Mouse (Mus musculus): Measurements from ENCODE around the gene Arhgef25. TPM values are rescaled to one million over a fixed set of nuclear protein-coding genes. Genes with fewer than 3 reads are reported as not detected.
A peak's percentile ranks its signal among the peaks of the same experiment; 100 is the strongest.
"Not testable (repeated sequence)": the region's sequence is repeated elsewhere in the genome, so short reads cannot be mapped to it uniquely, and the experiment has no call there.

Gene Arhgef25
- polyA plus RNA-seq, 1 experiment from 2014 or later: 24.8 TPM

DNA sequence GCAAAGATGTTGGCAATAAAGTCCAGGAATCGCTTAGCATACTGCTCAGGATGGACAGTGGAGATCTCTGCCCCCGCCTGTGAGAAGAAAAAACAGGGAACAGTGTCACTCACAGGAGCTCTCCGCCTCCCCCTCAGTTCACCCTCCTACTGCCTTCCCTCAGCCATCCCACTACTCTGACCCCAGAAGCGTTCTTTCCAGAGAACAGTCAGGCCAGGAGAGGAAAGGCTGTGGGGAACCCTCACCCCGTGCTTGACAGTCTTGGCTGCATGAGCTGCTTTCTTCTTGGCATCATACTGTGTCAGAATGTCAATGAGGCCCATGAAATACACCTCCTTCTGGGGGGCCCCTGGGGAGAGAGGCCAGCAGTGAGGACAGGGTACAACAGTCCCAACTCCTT, 9.2 kb upstream of the Arhgef25 start:
- DNase-seq (ENCODE audit: low spot score): no peak
- WGBS: 70% methylated on average over 5 of the region's 5 CpGs

DNA sequence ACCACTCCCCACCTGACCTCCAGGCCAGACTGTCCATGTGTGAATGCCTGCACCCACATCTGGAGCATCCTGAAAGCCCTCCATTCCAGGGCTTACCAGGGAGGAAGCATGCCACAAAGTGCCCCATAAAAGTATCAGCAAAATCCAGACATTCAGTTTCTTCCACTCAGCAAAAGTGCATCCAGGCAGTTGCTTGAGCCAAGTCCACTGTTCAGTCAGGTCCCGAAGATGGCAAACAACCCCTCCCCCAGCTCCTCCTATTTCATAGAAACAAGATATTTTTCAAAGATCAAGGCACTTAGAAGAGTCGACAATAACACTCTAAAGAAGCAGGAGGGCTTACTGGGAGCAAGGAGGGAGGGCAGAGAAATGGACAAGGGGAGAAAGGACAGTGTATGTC, 8.6 kb upstream of the Arhgef25 start:
- Histone ChIP-seq H3K4me1 (peaks cover 40% of the 10 kb centered on the region), H3K27ac (replicated peaks) (no peak overlapping the region), H3K4me3 (no peak overlapping the region), H3K9me3 (replicated peaks) (no peaks in the 10 kb centered on the region), H3K27me3 (ENCODE audit: low read depth, poor library complexity, severe bottlenecking) (no peaks in the 10 kb centered on the region), H3K36me3 (peaks cover 63% of the 10 kb centered on the region)
- DNase-seq (ENCODE audit: low spot score): no peak
- 77% methylated on average over 2 of the region's 2 CpGs for WGBS

More for the DNA sequence above, 9.2 kb upstream of the Arhgef25 start:
- no peak overlapping the region for H3K4me3 ChIP-seq
- no peak overlapping the region for H3K27ac ChIP-seq (replicated peaks)
- H3K4me1 ChIP-seq: peaks cover 38% of the 10 kb centered on the region
- no peaks in the 10 kb centered on the region for H3K9me3 ChIP-seq (replicated peaks)
- H3K27me3 ChIP-seq (ENCODE audit: low read depth, poor library complexity, severe bottlenecking): no peaks in the 10 kb centered on the region
- peaks cover 66% of the 10 kb centered on the region for H3K36me3 ChIP-seq

DNA sequence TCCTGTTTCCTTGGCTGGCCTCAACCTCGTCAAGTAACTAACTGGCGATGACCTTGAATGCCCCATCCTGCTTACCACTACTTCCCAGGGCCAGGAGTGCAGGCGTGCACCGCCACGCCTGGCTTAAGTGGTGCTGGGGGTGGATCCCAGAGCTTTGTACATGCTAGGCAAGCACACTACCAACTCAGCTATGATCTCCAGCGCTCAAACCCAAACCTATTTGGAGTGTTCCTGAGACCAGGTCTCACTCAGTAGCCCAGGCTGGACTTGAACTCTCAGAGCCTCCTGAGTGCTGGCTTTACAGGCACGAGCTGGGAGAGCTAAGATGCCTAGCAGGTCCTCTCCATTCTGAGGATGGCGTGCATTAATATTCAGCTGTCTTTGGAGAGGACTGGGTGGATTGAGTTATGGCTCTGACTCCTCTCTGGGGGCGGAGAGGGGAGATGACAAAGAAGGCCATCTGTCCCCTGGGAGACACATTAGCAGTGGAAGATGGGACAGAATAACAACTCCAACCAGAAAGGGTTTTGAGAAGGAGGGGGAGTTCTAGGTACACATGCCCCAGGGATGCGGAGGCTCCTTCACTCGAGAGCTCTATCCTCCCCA, 7.7 kb upstream of the Arhgef25 start:
- Histone ChIP-seq H3K27ac (replicated peaks) (0 out of 2 replicates have a peak overlapping the region, but pooled peaks have one; percentile 5), H3K4me3 (peak overlapping the region; percentile 18; the same call in 1 of the 2 replicates), H3K27me3 (ENCODE audit: low read depth, poor library complexity, severe bottlenecking) (no peaks in the 10 kb centered on the region), H3K4me1 (peaks cover 49% of the 10 kb centered on the region), H3K36me3 (peaks cover 63% of the 10 kb centered on the region), H3K9me3 (replicated peaks) (no peaks in the 10 kb centered on the region)
- WGBS: 92% methylated on average over 11 of the region's 11 CpGs
- no peak for DNase-seq (ENCODE audit: low spot score)

DNA sequence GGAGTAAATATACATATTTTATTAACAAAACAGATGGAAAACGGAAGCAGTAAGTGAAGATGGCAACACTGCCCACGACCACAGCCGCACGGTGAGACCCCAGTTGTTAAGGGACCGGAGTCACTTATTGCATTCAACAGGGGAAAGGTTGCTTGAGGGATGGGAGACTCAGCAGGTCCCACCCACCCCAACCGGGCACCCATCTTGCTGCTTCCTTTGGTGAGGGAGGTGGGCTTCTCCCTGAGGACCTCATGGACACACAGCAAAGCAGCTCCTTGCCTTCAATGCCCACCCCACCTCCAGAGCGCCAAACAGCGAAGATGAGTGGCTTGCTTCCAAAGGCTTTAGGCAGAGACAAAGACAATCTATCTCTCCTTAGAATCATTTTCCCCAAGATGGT, 7.2 kb upstream of the Arhgef25 start:
- Histone ChIP-seq H3K27ac (replicated peaks) (no peak overlapping the region), H3K36me3 (peaks cover 63% of the 10 kb centered on the region), H3K27me3 (ENCODE audit: low read depth, poor library complexity, severe bottlenecking) (no peaks in the 10 kb centered on the region), H3K4me1 (peaks cover 53% of the 10 kb centered on the region), H3K9me3 (replicated peaks) (no peaks in the 10 kb centered on the region), H3K4me3 (peak overlapping the region; percentile 97; the same call in 1 of the 2 replicates)
- no peak for DNase-seq (ENCODE audit: low spot score)
- 91% methylated on average over 8 of the region's 8 CpGs for WGBS

DNA sequence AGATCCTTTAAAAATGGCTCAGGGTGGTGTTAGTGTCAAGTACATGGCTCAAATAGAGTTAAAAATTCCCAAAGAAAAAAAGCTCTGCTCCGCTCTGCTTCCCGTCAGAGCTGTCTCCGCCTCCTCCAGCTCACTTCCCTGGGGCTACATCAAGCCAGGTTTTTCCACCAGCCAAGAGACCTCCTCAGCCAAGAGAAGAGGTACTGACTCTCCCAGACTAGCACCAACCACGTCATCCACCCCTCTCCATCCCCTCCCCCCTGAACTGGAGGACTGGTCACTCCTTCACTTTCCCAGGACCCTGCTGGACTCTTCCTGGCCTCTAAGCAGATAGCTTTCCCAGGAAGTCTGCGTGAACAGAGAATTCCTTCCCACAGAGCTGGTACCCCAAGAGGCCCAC, 6.5 kb upstream of the Arhgef25 start:
- 9% methylated on average over 5 of the region's 5 CpGs for WGBS
- Histone ChIP-seq H3K27ac (replicated peaks) (peak overlapping the region; percentile 98), H3K4me3 (peak overlapping the region; percentile 97), H3K36me3 (peaks cover 62% of the 10 kb centered on the region), H3K9me3 (replicated peaks) (no peaks in the 10 kb centered on the region), H3K27me3 (ENCODE audit: low read depth, poor library complexity, severe bottlenecking) (0 out of 2 replicates have a peak, but pooled peaks cover 2% of the 10 kb centered on the region), H3K4me1 (peaks cover 55% of the 10 kb centered on the region)
- DNase-seq (ENCODE audit: low spot score): peak; percentile 52

DNA sequence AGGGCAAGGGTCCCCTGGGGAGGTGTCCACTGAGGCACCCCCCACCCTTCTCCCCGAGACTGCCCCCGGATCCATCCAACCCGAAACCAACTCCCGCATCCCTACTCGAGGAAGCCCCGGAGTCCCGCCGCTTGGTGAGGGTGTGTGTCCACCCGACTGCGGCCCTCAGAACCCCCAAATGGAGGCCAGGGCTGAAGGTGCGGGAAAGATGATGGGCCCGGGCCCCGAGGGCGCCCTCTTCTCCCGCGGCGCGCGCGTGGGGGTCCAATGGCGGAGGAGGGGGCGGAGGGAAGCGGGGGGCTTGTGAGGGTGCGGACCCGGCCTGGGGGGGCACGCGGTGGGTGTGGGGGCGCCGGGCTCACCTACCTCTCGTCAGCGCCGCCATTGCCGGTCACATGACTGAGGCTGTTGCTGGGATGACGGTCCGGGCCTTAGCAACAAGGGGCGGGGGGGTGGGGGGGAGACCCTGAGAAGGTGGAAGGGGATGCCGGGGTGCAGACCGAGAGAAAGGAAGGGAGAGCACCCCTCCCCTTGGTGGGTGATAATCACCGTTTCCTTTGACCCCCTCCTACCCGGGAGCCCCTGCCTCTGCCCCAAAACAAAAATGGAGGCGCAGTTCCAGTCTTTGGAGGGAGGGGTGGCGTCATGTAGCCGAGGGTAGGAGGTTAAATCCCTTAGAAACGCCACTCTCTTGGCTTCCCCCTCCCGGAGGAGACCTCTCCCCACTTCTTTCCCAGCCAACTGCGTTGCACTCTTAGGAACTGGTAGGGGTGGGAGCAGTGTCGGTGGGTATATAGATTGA, 5.6 kb upstream of the Arhgef25 start, which contains the start of gene Dtx3:
TSS of gene Dtx3 (minus strand) at position 401 of the 802 bp plus-strand sequence.
- peak; percentile 78 for DNase-seq (ENCODE audit: low spot score)
- Histone ChIP-seq H3K9me3 (replicated peaks) (no peaks in the 10 kb centered on the region), H3K36me3 (peaks cover 65% of the 10 kb centered on the region), H3K4me1 (peaks cover 64% of the 10 kb centered on the region), H3K27ac (replicated peaks) (peak within 1 kb of the TSS; percentile 98), H3K27me3 (ENCODE audit: low read depth, poor library complexity, severe bottlenecking) (peaks cover 10% of the 10 kb centered on the region; the same call in 1 of the 2 replicates), H3K4me3 (peak within 1 kb of the TSS; percentile 97)
- under 1% methylated on average over 40 of the region's 47 CpGs for WGBS

DNA sequence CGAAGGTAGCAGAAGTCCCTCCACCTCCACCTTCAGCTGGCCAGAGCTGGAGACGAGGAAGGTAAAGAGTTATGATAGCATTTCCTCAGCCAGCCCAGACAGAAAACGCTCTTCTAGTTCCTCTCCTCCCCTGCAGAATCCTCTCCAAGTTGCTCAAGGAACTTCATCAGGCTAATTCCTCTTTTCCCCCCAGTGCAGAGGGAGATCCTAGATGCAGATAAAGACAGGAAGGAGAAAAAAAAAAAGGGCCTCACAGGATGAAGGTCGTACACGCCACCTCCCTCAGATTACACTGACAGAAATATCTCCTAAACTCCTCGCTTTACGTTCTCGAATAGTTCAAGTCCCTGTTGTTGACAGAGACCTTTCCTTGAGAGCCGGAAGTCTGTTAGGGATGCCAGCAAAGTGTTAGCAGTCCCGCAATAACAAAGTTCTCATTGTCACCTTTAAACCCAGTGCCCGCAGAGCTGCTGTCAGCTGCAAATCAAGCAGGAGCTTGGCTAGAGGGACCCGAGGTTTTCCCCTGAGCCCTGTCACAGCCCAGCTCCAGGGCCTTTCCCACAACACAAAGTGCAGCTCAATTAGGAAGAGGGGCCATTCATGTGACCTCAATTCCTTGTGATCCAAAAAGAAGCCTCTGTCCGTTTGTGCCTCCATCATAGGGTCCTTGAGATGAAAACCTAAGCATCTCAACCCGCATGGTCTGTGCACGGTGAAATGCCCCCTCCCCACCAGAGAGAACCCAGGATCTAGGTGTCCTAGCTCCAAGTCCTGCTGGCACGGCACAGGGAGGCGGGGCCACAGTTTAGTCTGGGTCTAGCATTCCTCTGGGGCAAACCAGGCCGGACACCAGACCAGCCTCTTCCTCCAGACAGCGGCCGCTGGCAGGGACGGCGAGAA, 4.8 kb upstream of the Arhgef25 start:
- H3K27ac ChIP-seq (replicated peaks): peak overlapping the region; percentile 98
- H3K27me3 ChIP-seq (ENCODE audit: low read depth, poor library complexity, severe bottlenecking): peaks cover 10% of the 10 kb centered on the region; the same call in 1 of the 2 replicates
- peak overlapping the region; percentile 97 for H3K4me3 ChIP-seq
- no peaks in the 10 kb centered on the region for H3K9me3 ChIP-seq (replicated peaks)
- peaks cover 72% of the 10 kb centered on the region for H3K4me1 ChIP-seq
- peaks cover 57% of the 10 kb centered on the region for H3K36me3 ChIP-seq
- DNase-seq (ENCODE audit: low spot score): no peak
- WGBS: 28% methylated on average over 22 of the region's 22 CpGs

DNA sequence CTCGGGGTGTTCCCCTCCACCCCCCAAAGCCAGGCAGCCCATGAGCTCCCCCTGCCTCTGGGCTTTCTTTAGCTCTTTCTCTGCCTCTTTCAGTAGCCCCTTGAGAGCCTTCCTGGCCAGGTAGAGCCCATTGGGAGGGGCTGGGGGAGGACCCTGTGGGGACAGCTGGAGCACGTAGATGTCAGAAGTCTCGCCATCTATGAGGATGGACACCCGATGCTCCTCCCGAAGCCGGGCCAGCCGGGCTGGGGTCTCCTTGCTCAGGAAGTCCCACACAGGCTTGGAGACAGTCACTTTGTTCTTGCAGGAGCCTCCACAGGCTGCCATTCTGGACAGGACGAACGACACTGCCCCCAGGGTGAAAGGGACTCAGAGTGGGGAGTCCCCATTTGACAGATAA, 3.1 kb upstream of the Arhgef25 start:
- no peak for DNase-seq (ENCODE audit: low spot score)
- WGBS: 89% methylated on average over 9 of the region's 9 CpGs
- H3K4me1 ChIP-seq: peaks cover 88% of the 10 kb centered on the region
- no peak overlapping the region; the same call in 1 of the 2 replicates for H3K27ac ChIP-seq (replicated peaks)
- H3K27me3 ChIP-seq (ENCODE audit: low read depth, poor library complexity, severe bottlenecking): peaks cover 10% of the 10 kb centered on the region; the same call in 1 of the 2 replicates
- no peaks in the 10 kb centered on the region for H3K9me3 ChIP-seq (replicated peaks)
- peaks cover 41% of the 10 kb centered on the region for H3K36me3 ChIP-seq
- H3K4me3 ChIP-seq: peak overlapping the region; percentile 8; the same call in 1 of the 2 replicates

DNA sequence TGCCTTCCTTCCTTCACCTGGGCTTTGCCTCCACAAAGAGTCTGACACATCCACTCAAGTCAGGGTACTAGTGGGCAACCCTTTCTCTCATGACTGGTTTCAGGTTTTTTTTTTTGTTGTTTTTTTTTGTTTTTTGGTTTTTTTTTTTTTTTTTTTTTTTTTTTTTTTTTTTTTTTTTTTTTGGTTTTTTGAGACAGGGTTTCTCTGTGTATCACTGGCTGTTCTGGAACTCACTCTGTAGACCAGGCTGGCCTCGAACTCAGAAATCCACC, 2.1 kb upstream of the Arhgef25 start:
- Histone ChIP-seq H3K27me3 (ENCODE audit: low read depth, poor library complexity, severe bottlenecking) (peaks cover 10% of the 10 kb centered on the region; the same call in 1 of the 2 replicates), H3K4me1 (peaks cover 88% of the 10 kb centered on the region), H3K36me3 (peaks cover 34% of the 10 kb centered on the region)
- H3K4me3 ChIP-seq; DNase-seq (ENCODE audit: low spot score); H3K27ac ChIP-seq (replicated peaks); H3K9me3 ChIP-seq (replicated peaks): not testable (repeated sequence)
- 89% methylated on average over 1 of the region's 1 CpGs for WGBS

GRCm38 (mm10) chr10:127191191-127192056, 1.5 kb upstream of the Arhgef25 start:
- no peak for DNase-seq (ENCODE audit: low spot score)
- Histone ChIP-seq H3K4me3 (peak overlapping the region; percentile 6; the same call in 1 of the 2 replicates), H3K36me3 (peaks cover 39% of the 10 kb centered on the region), H3K27me3 (ENCODE audit: low read depth, poor library complexity, severe bottlenecking) (peaks cover 10% of the 10 kb centered on the region; the same call in 1 of the 2 replicates), H3K27ac (replicated peaks) (no peak overlapping the region), H3K4me1 (peaks cover 84% of the 10 kb centered on the region), H3K9me3 (replicated peaks) (no peaks in the 10 kb centered on the region)
- WGBS: 78% methylated on average over 19 of the region's 19 CpGs

DNA sequence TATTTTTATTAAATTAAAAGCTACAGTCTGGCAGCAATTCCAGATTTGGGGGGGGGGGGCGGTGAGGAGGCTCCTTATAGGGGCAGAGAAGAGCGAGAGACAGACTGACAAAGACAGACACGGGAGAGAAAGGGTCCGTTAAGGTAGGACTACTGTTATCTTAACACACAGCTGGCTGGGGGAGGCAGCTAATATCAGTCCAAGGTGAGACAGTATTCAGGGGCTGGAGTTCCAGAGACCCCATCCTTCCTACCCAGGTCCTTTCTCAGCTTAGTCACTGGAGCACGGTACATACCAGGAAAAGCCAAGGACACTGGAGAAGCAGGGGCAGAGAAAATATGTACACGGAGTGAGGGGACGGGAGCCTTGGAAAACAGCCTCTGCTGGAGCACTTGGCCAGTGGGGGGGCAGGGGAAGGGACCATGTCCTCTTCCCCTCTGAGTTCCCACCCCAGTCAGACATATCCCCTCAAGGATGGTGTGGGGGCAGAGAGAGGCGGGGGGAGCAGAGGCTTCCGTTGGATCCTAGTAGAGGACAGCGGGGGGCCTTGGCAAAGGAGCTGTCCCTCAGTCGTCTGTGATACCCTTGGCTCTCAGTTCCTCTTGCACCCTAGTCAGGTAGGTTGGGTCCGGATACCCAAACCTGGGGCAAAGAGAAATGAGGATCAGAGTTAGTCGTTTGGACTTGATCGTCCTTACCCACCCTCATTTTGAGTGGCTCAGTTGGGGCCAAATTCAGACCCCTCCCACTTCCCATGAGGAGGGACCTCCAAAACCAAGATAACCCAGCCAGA, 711 bp upstream of the Arhgef25 start:
- WGBS: 22% methylated on average over 14 of the region's 14 CpGs
- Histone ChIP-seq H3K36me3 (peaks cover 46% of the 10 kb centered on the region), H3K4me1 (peaks cover 76% of the 10 kb centered on the region), H3K4me3 (peak overlapping the region; percentile 90), H3K27ac (replicated peaks) (peak overlapping the region; percentile 96), H3K9me3 (replicated peaks) (no peaks in the 10 kb centered on the region), H3K27me3 (ENCODE audit: low read depth, poor library complexity, severe bottlenecking) (peaks cover 11% of the 10 kb centered on the region)
- DNase-seq (ENCODE audit: low spot score): no peak

Data from midbrain, embryonic 10.5 days (tissue).